Mouse (Mus musculus) erythroblast, adult 5-6 weeks (primary cell): Measurements from ENCODE around the gene Gmeb1. TPM values are rescaled to one million over a fixed set of nuclear protein-coding genes. Genes with fewer than 3 reads are reported as not detected.

ENCODE experiments used
- ATAC-seq: replicated peaks from 2 replicates; pipeline ENCODE4 v1.8.0; 2016; ENCODE audit warnings: moderate number of reproducible peaks, mild to moderate bottlenecking, moderate TSS enrichment, inconsistent platforms; ENCODE audit not compliant: poor library complexity, low FRiP score, severe bottlenecking
- total RNA-seq, 2 experiments: library from RNA; stranded (forward) in 1 of 2; stranded (reverse) in 1 of 2; fragments of 150-400 nt in 1 of 2; fragments of 200-764, 138-1000 nt in 1 of 2; gene quantifications; 2 replicates each; pipeline versions ENCODE4 v1.2.3 to v1.2.4; 2015 to 2017; ENCODE audit warnings: low replicate concordance in 2 of 2

Gene Gmeb1
- total RNA-seq, 2 experiments from 2014 or later: 7.5 to 12.5 TPM

DNA sequence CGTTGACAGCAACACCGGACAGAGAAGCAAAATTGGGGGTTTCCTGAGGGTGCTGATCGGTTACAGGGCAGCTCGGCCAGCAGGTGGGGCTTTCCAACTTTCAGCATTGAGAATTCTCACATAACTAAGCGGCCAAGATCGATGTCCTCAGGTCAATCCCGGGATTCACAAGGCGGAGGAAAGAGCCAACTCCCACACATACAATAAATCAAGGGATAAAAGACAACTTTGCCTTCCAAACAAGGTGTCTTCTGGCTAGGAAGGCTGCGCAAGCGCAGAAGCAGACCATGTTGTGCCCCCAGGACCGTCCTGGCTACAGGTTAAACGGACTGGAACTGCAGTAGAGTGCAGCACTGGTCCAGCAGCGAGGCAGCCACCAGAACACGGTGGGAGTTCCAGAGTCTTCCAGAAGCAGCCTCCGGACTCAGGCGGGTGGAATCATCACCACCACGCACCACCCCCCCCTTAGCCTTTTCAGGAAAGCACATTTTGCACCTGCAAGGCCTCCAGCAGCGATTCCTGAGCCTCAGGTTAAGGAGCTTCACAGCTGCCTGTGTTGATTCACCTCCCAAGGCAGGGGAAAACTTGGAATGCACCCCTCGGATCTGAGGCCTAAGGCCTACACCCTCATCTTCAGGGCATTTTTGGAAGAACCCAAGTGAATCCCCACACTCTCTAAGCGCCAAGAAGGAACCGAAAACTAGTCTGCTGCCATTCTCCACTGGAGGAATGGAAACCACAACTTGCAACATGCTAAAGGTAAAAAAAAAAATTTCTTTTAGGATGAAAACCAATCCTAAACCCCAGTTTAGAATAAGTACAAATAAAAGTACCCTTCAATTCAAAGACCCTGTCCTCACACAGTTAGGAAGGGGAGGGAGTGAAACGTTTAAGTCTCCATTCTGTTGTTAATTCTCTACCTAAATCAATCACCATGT lies 79.4 kb downstream of the Gmeb1 start:
- no peak for ATAC-seq

DNA sequence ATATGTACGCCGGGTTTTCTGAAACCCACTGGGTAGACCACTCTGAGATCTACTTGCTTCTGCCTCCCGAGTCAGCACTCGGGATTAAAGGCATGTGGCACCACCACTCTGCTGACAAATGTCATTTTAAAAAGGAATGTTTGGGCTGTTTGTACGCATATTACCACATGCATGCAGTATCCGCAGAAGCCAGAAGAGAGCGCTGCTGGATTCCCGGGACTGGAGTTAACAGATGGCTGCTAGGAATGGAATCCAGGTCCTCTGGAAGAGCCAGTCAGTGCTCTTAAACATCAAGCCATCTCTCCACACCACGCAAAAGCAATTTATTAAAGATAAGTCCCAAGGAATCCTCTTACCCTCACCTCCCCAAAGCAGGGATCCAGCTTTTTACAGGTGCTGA lies 80.7 kb downstream of the Gmeb1 start:
- no peak for ATAC-seq

DNA sequence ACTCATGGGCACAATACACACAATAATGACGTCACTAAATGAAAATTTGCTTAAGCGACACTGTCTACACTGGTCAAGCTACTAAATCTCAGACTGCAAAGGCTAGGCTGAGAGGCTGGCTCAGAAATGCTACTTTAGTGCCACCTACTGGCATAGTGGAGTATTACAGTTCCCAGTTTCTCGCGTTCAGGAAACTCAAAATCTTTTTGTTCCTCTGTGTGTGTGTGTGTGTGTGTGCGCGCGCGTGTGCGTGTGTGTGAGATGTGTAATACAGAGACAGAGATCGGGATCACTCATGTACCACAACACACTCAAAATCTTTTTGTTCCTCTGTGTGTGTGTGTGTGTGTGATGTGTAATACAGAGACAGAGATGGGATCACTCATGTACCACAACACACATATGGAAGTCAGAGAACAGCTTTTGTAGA lies 82.8 kb downstream of the Gmeb1 start:
- peak; percentile 84 for ATAC-seq

DNA sequence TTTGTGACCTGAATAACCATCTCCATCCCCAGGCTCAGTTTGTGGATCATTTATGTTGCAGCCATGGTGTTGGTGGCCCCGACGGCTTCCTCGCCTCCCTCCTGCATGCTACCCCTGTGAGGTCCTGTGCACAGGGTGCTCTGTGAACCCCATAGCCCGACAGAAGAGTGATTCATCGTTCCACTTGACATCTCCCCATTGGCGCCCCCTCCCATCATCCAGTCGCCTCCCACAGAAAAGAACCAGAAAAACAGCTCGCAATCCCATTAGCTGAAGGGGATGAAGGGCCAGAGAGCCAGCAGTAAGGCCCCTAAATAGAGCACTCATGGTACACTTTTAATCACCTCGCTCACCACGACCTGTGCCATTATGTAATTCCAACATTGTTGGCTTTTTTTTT lies 84.9 kb downstream of the Gmeb1 start:
- ATAC-seq: no peak

Other genes with a start within 250 kb of the Gmeb1 start
- gene Gm10300, start 186.9 kb downstream of the Gmeb1 start, total RNA-seq (2015; ENCODE audit: low replicate concordance): 2.7 TPM in 1 of 2 replicates, not detected in the other
- gene Gm10300, start 186.9 kb downstream of the Gmeb1 start, total RNA-seq (2017; ENCODE audit: low replicate concordance): 3.7 and 3.9 TPM in 2 replicates
- 1,733 and 1,940 TPM in 2 replicates for gene Epb41, start 186.3 kb downstream of the Gmeb1 start, total RNA-seq (2015; ENCODE audit: low replicate concordance)
- gene Epb41, start 186.3 kb downstream of the Gmeb1 start, total RNA-seq (2017; ENCODE audit: low replicate concordance): 3,282 and 3,570 TPM in 2 replicates
- gene Oprd1, start 117.1 kb downstream of the Gmeb1 start, total RNA-seq (2015; ENCODE audit: low replicate concordance): not detected in 2 replicates
- 0.09 and 0.14 TPM in 2 replicates for gene Oprd1, start 117.1 kb downstream of the Gmeb1 start, total RNA-seq (2017; ENCODE audit: low replicate concordance)
- gene Ythdf2, start 49.3 kb downstream of the Gmeb1 start, total RNA-seq (2015; ENCODE audit: low replicate concordance): 14.0 and 16.1 TPM in 2 replicates
- 15.0 and 43.1 TPM in 2 replicates for gene Ythdf2, start 49.3 kb downstream of the Gmeb1 start, total RNA-seq (2017; ENCODE audit: low replicate concordance)
- 10.2 and 13.0 TPM in 2 replicates for gene Taf12, start 12.8 kb upstream of the Gmeb1 start, total RNA-seq (2015; ENCODE audit: low replicate concordance)
- 8.9 and 18.8 TPM in 2 replicates for gene Taf12, start 12.8 kb upstream of the Gmeb1 start, total RNA-seq (2017; ENCODE audit: low replicate concordance)
- not detected in 2 replicates for gene Rab42, start 41.8 kb upstream of the Gmeb1 start, total RNA-seq (2015; ENCODE audit: low replicate concordance)
- not detected in 2 replicates for gene Rab42, start 41.8 kb upstream of the Gmeb1 start, total RNA-seq (2017; ENCODE audit: low replicate concordance)
- 11.9 and 12.5 TPM in 2 replicates for gene Trnau1ap, start 67.9 kb upstream of the Gmeb1 start, total RNA-seq (2015; ENCODE audit: low replicate concordance)
- 12.4 and 13.2 TPM in 2 replicates for gene Trnau1ap, start 67.9 kb upstream of the Gmeb1 start, total RNA-seq (2017; ENCODE audit: low replicate concordance)
- 5.6 and 16.1 TPM in 2 replicates for gene Rcc1, start 92.0 kb upstream of the Gmeb1 start, total RNA-seq (2015; ENCODE audit: low replicate concordance)
- 12.4 and 17.8 TPM in 2 replicates for gene Rcc1, start 92.0 kb upstream of the Gmeb1 start, total RNA-seq (2017; ENCODE audit: low replicate concordance)
- 8.8 and 16.9 TPM in 2 replicates for gene Phactr4, start 160.9 kb upstream of the Gmeb1 start, total RNA-seq (2015; ENCODE audit: low replicate concordance)
- 14.1 and 28.0 TPM in 2 replicates for gene Phactr4, start 160.9 kb upstream of the Gmeb1 start, total RNA-seq (2017; ENCODE audit: low replicate concordance)
- gene Med18, start 202.3 kb upstream of the Gmeb1 start, total RNA-seq (2015; ENCODE audit: low replicate concordance): 2.5 and 5.6 TPM in 2 replicates
- gene Med18, start 202.3 kb upstream of the Gmeb1 start, total RNA-seq (2017; ENCODE audit: low replicate concordance): 2.8 and 4.0 TPM in 2 replicates
- 3.7 and 4.6 TPM in 2 replicates for gene Sesn2, start 248.9 kb upstream of the Gmeb1 start, total RNA-seq (2015; ENCODE audit: low replicate concordance)
- gene Sesn2, start 248.9 kb upstream of the Gmeb1 start, total RNA-seq (2017; ENCODE audit: low replicate concordance): 5.8 and 6.6 TPM in 2 replicates